Mouse (Mus musculus): ENCODE measurements around the gene Eda2r. TPM values are rescaled to one million over a fixed set of nuclear protein-coding genes. Genes with fewer than 3 reads are reported as not detected.

The Eda2r gene
- total RNA-seq (2014; rRNA removed) (4.2 and 5.2 TPM in 2 replicates), polyA plus RNA-seq (2015; fragmentation: Nextera tagmentation; extraction: Ambion mirVana) (1.1 and 1.6 TPM in 2 replicates)

- DNase-seq (ENCODE audit: low spot score) (peak; percentile 64), ATAC-seq (peak; percentile 93)
- Histone ChIP-seq H3K4me1 (ENCODE audit: insufficient read depth, low read length) (no peaks in the 10 kb centered on the region), H3K9ac (replicated peaks; ENCODE audit: low read length) (no peak within 1 kb of the TSS), H3K27me3 (ENCODE audit: insufficient read depth, low read length) (no peaks in the 10 kb centered on the region), H3K4me2 (ENCODE audit: low read depth, low read length) (peak within 1 kb of the TSS; percentile 46), H3K4me3 (ENCODE audit: low read length) (peak within 1 kb of the TSS; percentile 23), H3K36me3 (ENCODE audit: insufficient read depth, low read length) (no peaks in the 10 kb centered on the region), H3K9me3 (ENCODE audit: low read length) (no peaks in the 10 kb centered on the region), H3K27ac (peak within 1 kb of the TSS; percentile 36; the same call in 1 of the 2 replicates)
- TF ChIP-seq CTCF (IDR thresholded peaks at IDR 0.05; ENCODE audit: low read depth), result no peak
- WGBS, result 24% methylated on average over 8 of the region's 8 CpGs
These were observed at the start of gene Eda2r for GRCm38 (mm10) chrX:97377065-97377421. TSS of gene Eda2r (minus strand) at chrX:97377216.

GRCm38 (mm10) chrX:97397872-97398271 lies 20.9 kb upstream of the Eda2r start:
- H3K9ac ChIP-seq (replicated peaks; ENCODE audit: low read length), result no peak overlapping the region
- WGBS, result 68% methylated on average over 2 of the region's 2 CpGs

GRCm38 (mm10) chrX:97378076-97378475 lies 1.1 kb upstream of the Eda2r start:
- DNase-seq (ENCODE audit: low spot score), result no peak
- no peak for TF ChIP-seq CTCF (IDR thresholded peaks at IDR 0.05; ENCODE audit: low read depth)
- Histone ChIP-seq H3K9me3 (ENCODE audit: low read length) (no peaks in the 10 kb centered on the region), H3K4me3 (ENCODE audit: low read length) (no peak overlapping the region), H3K27ac (no peak overlapping the region), H3K4me1 (ENCODE audit: insufficient read depth, low read length) (no peaks in the 10 kb centered on the region), H3K27me3 (ENCODE audit: insufficient read depth, low read length) (no peaks in the 10 kb centered on the region), H3K9ac (replicated peaks; ENCODE audit: low read length) (no peak overlapping the region), H3K4me2 (ENCODE audit: low read depth, low read length) (no peak overlapping the region), H3K36me3 (ENCODE audit: insufficient read depth, low read length) (no peaks in the 10 kb centered on the region)
- WGBS, result 68% methylated on average over 1 of the region's 1 CpGs
- no peak for ATAC-seq

More at GRCm38 (mm10) chrX:97397872-97398271, 20.9 kb upstream of the Eda2r start:
- no peak for TF ChIP-seq CTCF (IDR thresholded peaks at IDR 0.05; ENCODE audit: low read depth)
- Histone ChIP-seq H3K9me3 (ENCODE audit: low read length) (no peaks in the 10 kb centered on the region), H3K4me1 (ENCODE audit: insufficient read depth, low read length) (no peaks in the 10 kb centered on the region), H3K4me2 (ENCODE audit: low read depth, low read length) (no peak overlapping the region), H3K27ac (no peak overlapping the region), H3K4me3 (ENCODE audit: low read length) (no peak overlapping the region), H3K27me3 (ENCODE audit: insufficient read depth, low read length) (no peaks in the 10 kb centered on the region), H3K36me3 (ENCODE audit: insufficient read depth, low read length) (no peaks in the 10 kb centered on the region)
- DNase-seq (ENCODE audit: low spot score) (no peak), ATAC-seq (no peak)

GRCm38 (mm10) chrX:97376321-97377064 lies 523 bp downstream of the Eda2r start:
- TF ChIP-seq CTCF (IDR thresholded peaks at IDR 0.05; ENCODE audit: low read depth), result no peak
- no peaks in the 10 kb centered on the region for H3K36me3 ChIP-seq (ENCODE audit: insufficient read depth, low read length)
- H3K4me2 ChIP-seq (ENCODE audit: low read depth, low read length), result peak overlapping the region; percentile 46
- peak overlapping the region; percentile 23 for H3K4me3 ChIP-seq (ENCODE audit: low read length)
- H3K4me1 ChIP-seq (ENCODE audit: insufficient read depth, low read length), result no peaks in the 10 kb centered on the region
- H3K9ac ChIP-seq (replicated peaks; ENCODE audit: low read length), result no peak overlapping the region
- H3K27ac ChIP-seq, result peak overlapping the region; percentile 36; the same call in 1 of the 2 replicates
- no peaks in the 10 kb centered on the region for H3K27me3 ChIP-seq (ENCODE audit: insufficient read depth, low read length)
- ATAC-seq, result peak; percentile 93
- peak; percentile 45 for DNase-seq (ENCODE audit: low spot score)
- no peaks in the 10 kb centered on the region for H3K9me3 ChIP-seq (ENCODE audit: low read length)
- WGBS, result 32% methylated on average over 15 of the region's 15 CpGs

GRCm38 (mm10) chrX:97372826-97373225 lies 4.2 kb downstream of the Eda2r start:
- Histone ChIP-seq H3K36me3 (ENCODE audit: insufficient read depth, low read length) (no peaks in the 10 kb centered on the region), H3K27me3 (ENCODE audit: insufficient read depth, low read length) (no peaks in the 10 kb centered on the region), H3K4me2 (ENCODE audit: low read depth, low read length) (no peak overlapping the region), H3K9me3 (ENCODE audit: low read length) (no peaks in the 10 kb centered on the region), H3K4me1 (ENCODE audit: insufficient read depth, low read length) (no peaks in the 10 kb centered on the region), H3K9ac (replicated peaks; ENCODE audit: low read length) (no peak overlapping the region), H3K4me3 (ENCODE audit: low read length) (no peak overlapping the region), H3K27ac (no peak overlapping the region)
- 73% methylated on average over 2 of the region's 2 CpGs for WGBS
- DNase-seq (ENCODE audit: low spot score), result no peak
- ATAC-seq, result no peak
- no peak for TF ChIP-seq CTCF (IDR thresholded peaks at IDR 0.05; ENCODE audit: low read depth)

- TF ChIP-seq CTCF (IDR thresholded peaks at IDR 0.05; ENCODE audit: low read depth), result no peak
- no peak overlapping the region for H3K4me2 ChIP-seq (ENCODE audit: low read depth, low read length)
- no peak overlapping the region for H3K9ac ChIP-seq (replicated peaks; ENCODE audit: low read length)
- no peaks in the 10 kb centered on the region for H3K9me3 ChIP-seq (ENCODE audit: low read length)
- H3K4me3 ChIP-seq (ENCODE audit: low read length), result no peak overlapping the region
- H3K4me1 ChIP-seq (ENCODE audit: insufficient read depth, low read length), result no peaks in the 10 kb centered on the region
- WGBS, result 65% methylated on average over 1 of the region's 1 CpGs
- no peaks in the 10 kb centered on the region for H3K36me3 ChIP-seq (ENCODE audit: insufficient read depth, low read length)
- ATAC-seq (no peak), DNase-seq (ENCODE audit: low spot score) (no peak)
- no peaks in the 10 kb centered on the region for H3K27me3 ChIP-seq (ENCODE audit: insufficient read depth, low read length)
- H3K27ac ChIP-seq, result no peak overlapping the region
These were observed 7.8 kb downstream of the Eda2r start for GRCm38 (mm10) chrX:97369206-97369605.

GRCm38 (mm10) chrX:97368741-97369140 lies 8.3 kb downstream of the Eda2r start:
- H3K27me3 ChIP-seq (ENCODE audit: insufficient read depth, low read length), result no peaks in the 10 kb centered on the region
- 79% methylated on average over 2 of the region's 2 CpGs for WGBS
- H3K4me2 ChIP-seq (ENCODE audit: low read depth, low read length), result no peak overlapping the region
- no peak for DNase-seq (ENCODE audit: low spot score)
- TF ChIP-seq CTCF (IDR thresholded peaks at IDR 0.05; ENCODE audit: low read depth), result no peak
- H3K9me3 ChIP-seq (ENCODE audit: low read length), result no peaks in the 10 kb centered on the region
- no peak overlapping the region for H3K9ac ChIP-seq (replicated peaks; ENCODE audit: low read length)
- ATAC-seq, result no peak
- no peak overlapping the region for H3K27ac ChIP-seq
- H3K36me3 ChIP-seq (ENCODE audit: insufficient read depth, low read length), result no peaks in the 10 kb centered on the region
- no peaks in the 10 kb centered on the region for H3K4me1 ChIP-seq (ENCODE audit: insufficient read depth, low read length)
- no peak overlapping the region for H3K4me3 ChIP-seq (ENCODE audit: low read length)
